ENCODE assay signal across 16 mouse cellular contexts in the genomic region with DNA sequence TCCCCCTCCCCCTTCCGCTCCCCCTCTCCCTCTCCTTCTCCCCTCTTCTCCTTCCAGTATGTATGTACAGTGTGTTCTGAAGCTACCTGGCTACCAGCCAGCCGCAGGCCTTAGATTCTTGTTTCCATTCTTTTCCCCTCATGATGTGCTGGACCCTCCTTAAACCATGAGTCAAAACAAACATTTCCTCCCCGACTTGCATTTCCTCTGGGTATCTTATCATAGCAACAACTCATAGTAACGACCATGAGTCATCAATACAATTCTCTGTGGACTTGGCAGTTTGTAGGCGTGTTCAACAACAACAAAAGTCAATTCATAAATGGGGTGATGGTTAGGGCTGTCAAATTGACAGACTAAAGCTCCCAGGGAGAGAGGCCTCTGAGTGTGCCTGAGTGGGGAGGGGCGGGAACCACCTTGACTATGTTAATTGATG.
DNase-seq lines count a peak whose midpoint lies in the region; ATAC-seq and TF ChIP-seq lines count a peak whose summit lies in the region.
"Had no signal": no experiment of that assay in that cellular context is flagged by ENCODE, and none has a peak within 500 bp of the region (broad histone marks: within the 10 kb centered on the region; RNA-seq: fewer than 3 reads in every experiment).

No protein-coding gene starts in this region.

- TF ChIP-seq CTCF in stomach, postnatal 0 days (IDR thresholded peaks at IDR 0.05; ENCODE audit: low read depth): no peak

- no peak overlapping the region for H3K4me3 ChIP-seq in lung, embryonic 16.5 days (ENCODE audit: low read length)
- H3K4me3 ChIP-seq in heart, embryonic 15.5 days: no peak overlapping the region
- no peak overlapping the region for H3K4me3 ChIP-seq in stomach, postnatal 0 days (ENCODE audit: low read depth, low read length)
- H3K4me3 ChIP-seq: embryonic facial prominence, embryonic 15.5 days; forebrain, embryonic 15.5 days; hindbrain, embryonic 13.5 days; limb, embryonic 15.5 days; neural tube, embryonic 12.5 days had no signal

- H3K27ac ChIP-seq in lung, embryonic 16.5 days (ENCODE audit: low read length): no peak overlapping the region
- H3K27ac ChIP-seq in heart, embryonic 15.5 days: no peak overlapping the region
- H3K27ac ChIP-seq in stomach, postnatal 0 days (replicated peaks): no peak overlapping the region
- H3K27ac ChIP-seq: embryonic facial prominence, embryonic 15.5 days; forebrain, embryonic 15.5 days; hindbrain, embryonic 13.5 days; limb, embryonic 15.5 days; neural tube, embryonic 12.5 days had no signal

- peak; percentile 68; the same call in 1 of the 2 replicates for ATAC-seq in lung, embryonic 16.5 days (ENCODE audit: low read depth)
- peak; percentile 64 for ATAC-seq in heart, embryonic 15.5 days (replicated peaks; ENCODE audit: insufficient number of reproducible peaks, insufficient read depth, low FRiP score, low read depth)
- ATAC-seq in stomach, postnatal 0 days (ENCODE audit: low FRiP score, low TSS enrichment): peak; percentile 66
- ATAC-seq: CD4-positive, CD25-positive, alpha-beta regulatory T cell, adult 4 months; forebrain, embryonic 15.5 days; midbrain, embryonic 16.5 days had no signal

- DNase-seq in heart, adult 18-20 months: peak; percentile 22 to 26
- no peak for DNase-seq in heart, postnatal 25 days (ENCODE audit: low spot score)
- DNase-seq in lung, postnatal 4 days: no peak
- DNase-seq in stomach, postnatal 0 days (ENCODE audit: low spot score): peak; percentile 23
- DNase-seq in right cerebral cortex, adult 2 months (ENCODE audit: low spot score in 2 of 2): no peak
- no peak for DNase-seq in cerebellum, adult 11-12 months
- DNase-seq: gastrocnemius, postnatal 36 days had no signal

- H3K9ac ChIP-seq in lung, embryonic 16.5 days (ENCODE audit: low read length): no peak overlapping the region
- no peak overlapping the region for H3K9ac ChIP-seq in heart, embryonic 15.5 days
- H3K9ac ChIP-seq in stomach, postnatal 0 days (ENCODE audit: low read length): no peak overlapping the region
- H3K9ac ChIP-seq: embryonic facial prominence, embryonic 15.5 days; forebrain, embryonic 15.5 days; hindbrain, embryonic 13.5 days; limb, embryonic 15.5 days; neural tube, embryonic 12.5 days had no signal

- H3K36me3 ChIP-seq in lung, embryonic 16.5 days (ENCODE audit: control insufficient read depth, insufficient read depth, low read length): no peaks in the 10 kb centered on the region
- H3K36me3 ChIP-seq in heart, embryonic 15.5 days: no peaks in the 10 kb centered on the region
- no peaks in the 10 kb centered on the region for H3K36me3 ChIP-seq in stomach, postnatal 0 days (ENCODE audit: control insufficient read depth, insufficient read depth, low read length)
- H3K36me3 ChIP-seq: embryonic facial prominence, embryonic 15.5 days; forebrain, embryonic 15.5 days; hindbrain, embryonic 13.5 days; limb, embryonic 15.5 days; neural tube, embryonic 12.5 days had no signal

- no peak overlapping the region for H3K4me2 ChIP-seq in lung, embryonic 16.5 days (ENCODE audit: low read depth, low read length)
- no peak overlapping the region for H3K4me2 ChIP-seq in heart, embryonic 15.5 days
- H3K4me2 ChIP-seq in stomach, postnatal 0 days (replicated peaks; ENCODE audit: low read depth): no peak overlapping the region
- H3K4me2 ChIP-seq: embryonic facial prominence, embryonic 15.5 days; forebrain, embryonic 15.5 days; hindbrain, embryonic 13.5 days; limb, embryonic 15.5 days; neural tube, embryonic 12.5 days had no signal

- TF ChIP-seq EP300 in stomach, postnatal 0 days (optimal IDR thresholded peaks at IDR 0.05): no peak

- H3K9me3 ChIP-seq in lung, embryonic 16.5 days (ENCODE audit: control insufficient read depth, low read length): peaks cover 7% of the 10 kb centered on the region
- no peaks in the 10 kb centered on the region for H3K9me3 ChIP-seq in heart, embryonic 15.5 days (replicated peaks)
- H3K9me3 ChIP-seq in stomach, postnatal 0 days (ENCODE audit: control insufficient read depth, low read length): no peaks in the 10 kb centered on the region
- H3K9me3 ChIP-seq: embryonic facial prominence, embryonic 15.5 days; forebrain, embryonic 15.5 days; hindbrain, embryonic 13.5 days; limb, embryonic 15.5 days; neural tube, embryonic 12.5 days had no signal

- intact Hi-C loops in heart, postnatal 25 days (cut with DNase I): loop anchor here (10.0 kb wide), 1 partner anchor 186 kb away; the partner anchor contains the start of gene Daam2

- H3K27me3 ChIP-seq in lung, embryonic 16.5 days (ENCODE audit: control insufficient read depth, insufficient read depth, low read depth, low read length): no peaks in the 10 kb centered on the region
- H3K27me3 ChIP-seq in heart, embryonic 15.5 days: no peaks in the 10 kb centered on the region
- no peaks in the 10 kb centered on the region for H3K27me3 ChIP-seq in stomach, postnatal 0 days (ENCODE audit: control insufficient read depth, insufficient read depth, low read length)
- H3K27me3 ChIP-seq: embryonic facial prominence, embryonic 15.5 days; forebrain, embryonic 15.5 days; hindbrain, embryonic 13.5 days; limb, embryonic 15.5 days; neural tube, embryonic 12.5 days had no signal

- 33% methylated on average over 6 of the region's 6 CpGs for WGBS in lung, embryonic 16.5 days
- 47% methylated on average over 5 of the region's 6 CpGs for WGBS in heart, embryonic 15.5 days
- 41% methylated on average over 5 of the region's 6 CpGs for WGBS in stomach, postnatal 0 days

- peaks cover 7% of the 10 kb centered on the region; the same call in 1 of the 2 replicates for H3K4me1 ChIP-seq in lung, embryonic 16.5 days (replicated peaks; ENCODE audit: control insufficient read depth, insufficient read depth, low read length)
- no peaks in the 10 kb centered on the region for H3K4me1 ChIP-seq in heart, embryonic 15.5 days (replicated peaks)
- no peaks in the 10 kb centered on the region for H3K4me1 ChIP-seq in stomach, postnatal 0 days (replicated peaks; ENCODE audit: control insufficient read depth, insufficient read depth)
- H3K4me1 ChIP-seq: embryonic facial prominence, embryonic 15.5 days; forebrain, embryonic 15.5 days; hindbrain, embryonic 13.5 days; limb, embryonic 15.5 days; neural tube, embryonic 12.5 days had no signal

Comparison
In these comparisons a context has a peak if more than half of its experiments do, and no peak if none do; other contexts are left out.
1. DNase-seq: peak in heart, adult 18-20 months (2 of 2) and stomach, postnatal 0 days (single experiment); none in heart, postnatal 25 days (single experiment), lung, postnatal 4 days (0 of 2), right cerebral cortex, adult 2 months (0 of 2) and cerebellum, adult 11-12 months (single experiment).
2. Peak in every context shown above with its lines, with median percentiles within 50 percentile points of each other: ATAC-seq.